Mouse (Mus musculus) frontal cortex, postnatal 25 days (tissue): ENCODE data around the gene Lsamp.

Source experiments
- DNase-seq, 2 experiments: peaks; one replicate each; pipeline ENCODE4 v3.0.0; 2022; ENCODE audit warnings: low spot score in 2 of 2

The Lsamp gene

DNA sequence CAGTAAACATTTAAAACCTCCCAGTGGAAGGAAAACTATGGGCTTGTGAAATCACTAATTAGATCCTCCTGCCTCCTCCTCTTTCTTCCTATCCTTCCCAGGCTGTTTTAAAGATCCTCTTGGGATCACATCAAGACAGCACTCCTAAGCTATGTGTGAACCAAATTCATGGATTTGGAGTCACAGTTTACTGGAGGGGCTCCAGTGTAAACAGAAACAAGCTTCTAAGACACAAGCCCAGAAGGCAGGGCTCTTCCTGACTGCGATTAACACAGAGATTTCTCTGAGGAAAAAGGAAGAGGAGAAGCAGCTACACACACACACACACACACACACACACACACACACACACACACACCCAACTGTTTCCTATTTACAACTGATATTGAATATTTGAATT, 961.7 kb downstream of the Lsamp start:
- no peak for DNase-seq

DNA sequence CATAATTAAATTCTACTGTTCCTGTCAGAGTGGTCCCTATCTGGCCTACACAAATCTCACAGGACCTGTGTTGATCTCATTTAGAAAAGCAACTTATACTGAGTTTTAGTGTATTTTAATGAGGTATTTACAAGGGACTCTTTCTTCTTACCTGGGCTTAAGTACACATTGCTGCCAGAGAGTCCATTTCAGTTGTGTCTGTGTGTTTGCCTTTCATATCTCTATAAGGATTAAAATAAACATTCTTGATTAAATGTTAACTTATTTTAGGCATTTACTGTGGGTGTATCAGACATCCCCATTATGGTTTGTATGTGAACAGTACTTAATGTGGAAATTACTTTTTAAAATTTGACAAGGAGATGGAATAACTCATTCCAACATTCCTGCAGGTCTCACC, 963.9 kb downstream of the Lsamp start:
- DNase-seq, result no peak

GRCm38 (mm10) chr16:40959211-40959610, 975.0 kb downstream of the Lsamp start:
- no peak for DNase-seq

- no peak for DNase-seq
These were observed 976.4 kb downstream of the Lsamp start for GRCm38 (mm10) chr16:40960586-40960985.

DNA sequence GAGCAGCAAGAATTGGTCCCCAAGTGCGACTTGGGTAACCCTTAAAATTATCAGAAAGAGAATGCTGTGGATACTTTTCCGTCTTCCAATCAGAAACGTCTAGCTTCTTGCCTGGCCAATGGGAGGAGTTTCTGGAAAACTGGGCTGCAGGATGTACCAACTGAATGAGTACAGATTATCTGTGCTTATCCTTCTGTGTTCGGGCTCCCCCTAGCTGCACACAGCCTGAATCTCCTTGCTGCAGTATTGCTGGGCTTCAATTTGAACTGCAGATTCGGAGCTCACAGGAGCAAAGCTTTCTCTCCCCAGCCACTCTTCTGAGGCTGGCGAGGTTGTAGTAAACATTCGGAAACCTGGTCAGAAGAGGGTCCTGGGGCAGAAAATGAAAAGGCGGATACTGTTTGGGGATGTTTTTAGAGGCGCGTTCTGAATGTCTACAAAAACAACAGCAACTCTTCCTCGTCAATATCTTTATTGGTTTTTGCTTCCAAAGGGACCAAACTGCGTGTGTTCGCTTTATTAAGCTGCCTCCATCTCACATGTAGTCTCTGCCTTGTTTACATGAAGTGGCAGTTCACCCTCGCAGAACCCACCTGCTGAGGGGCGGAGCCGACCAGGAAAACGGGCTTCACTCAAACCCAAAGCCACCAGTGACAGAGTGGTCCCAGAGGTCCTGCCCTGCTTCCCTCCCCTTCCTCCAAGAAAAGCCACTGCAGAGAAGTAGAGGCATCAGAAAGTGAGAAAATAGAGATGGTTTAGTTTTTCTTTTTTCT, 984.1 kb downstream of the Lsamp start:
- DNase-seq, result peak; percentile 83 to 86

DNA sequence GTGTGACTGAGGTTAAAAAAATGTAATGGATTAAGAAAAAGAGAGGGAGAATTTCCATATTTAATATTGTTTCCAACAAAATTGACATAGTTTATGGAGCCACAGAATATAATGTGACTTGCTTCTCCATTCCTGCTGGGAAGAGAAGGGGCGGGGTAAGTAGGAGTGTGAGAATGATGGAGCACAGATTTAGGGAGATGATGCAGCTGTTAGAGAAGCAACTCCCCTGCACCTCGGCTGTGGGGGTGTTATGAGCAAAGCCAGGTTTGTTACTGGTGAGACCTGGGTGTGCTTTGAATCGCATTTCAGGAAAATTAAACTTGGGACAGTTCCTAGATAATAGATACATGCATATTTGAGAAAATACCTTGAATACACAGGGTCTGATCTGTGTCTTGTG, 987.2 kb downstream of the Lsamp start:
- no peak for DNase-seq

DNA sequence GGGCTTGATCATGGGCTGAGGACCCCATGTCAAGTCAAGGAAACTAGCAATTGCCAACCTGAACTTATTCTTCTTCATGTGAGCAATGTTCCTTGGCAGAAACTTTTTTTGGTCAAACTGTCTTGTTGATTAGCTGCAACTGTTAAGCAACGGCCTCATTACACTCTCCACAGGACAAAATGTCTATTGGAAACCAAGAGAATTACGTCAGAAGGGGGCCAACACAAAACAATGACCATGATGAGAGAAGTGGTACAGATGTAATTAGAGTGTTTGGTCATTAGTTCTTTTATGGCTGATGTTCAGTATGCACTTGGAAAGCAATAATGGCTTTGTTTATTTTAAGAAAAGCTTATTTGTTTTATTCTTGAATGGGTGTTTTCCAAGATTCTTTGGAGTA, 989.9 kb downstream of the Lsamp start:
- no peak for DNase-seq

- DNase-seq, result no peak
These were observed 998.9 kb downstream of the Lsamp start for GRCm38 (mm10) chr16:40983026-40983425.

DNA sequence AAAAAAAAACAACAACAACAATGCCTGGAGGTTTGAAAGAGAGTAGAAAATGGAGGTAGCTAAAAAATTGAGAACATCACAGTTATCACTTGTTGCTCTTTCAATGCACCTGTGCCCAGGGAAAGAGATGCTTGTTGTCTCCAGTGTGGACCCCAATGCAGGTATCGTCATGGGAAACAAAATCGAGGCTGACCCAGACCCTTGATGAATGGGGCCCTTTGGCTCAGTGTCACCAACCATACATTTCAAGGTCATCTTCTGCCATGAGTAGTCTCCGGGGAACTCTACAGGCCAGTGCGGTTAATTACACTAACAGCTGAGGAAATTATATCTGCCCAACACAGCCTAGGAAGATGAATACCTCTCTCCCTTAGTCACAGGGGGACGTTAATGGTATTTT, 1023.4 kb downstream of the Lsamp start:
- DNase-seq, result no peak

DNA sequence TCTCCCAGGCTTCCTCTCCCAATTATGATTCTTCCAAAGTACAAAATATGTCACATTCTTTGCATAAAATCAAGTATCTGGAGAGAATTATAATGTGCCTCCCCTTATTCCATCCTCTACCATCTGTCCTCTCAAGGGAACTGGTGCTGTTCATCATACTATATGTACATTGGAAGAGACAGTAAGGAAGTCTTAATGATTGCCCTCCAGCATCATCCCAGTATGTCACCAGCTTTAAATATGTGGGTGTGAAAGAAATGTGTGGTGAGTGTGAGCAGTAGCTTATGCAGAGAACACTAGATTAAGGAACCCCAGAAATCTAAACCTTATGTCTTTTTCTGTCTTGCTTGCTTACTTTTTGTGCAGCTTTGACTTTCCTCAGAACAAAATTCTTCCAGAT, 1050.6 kb downstream of the Lsamp start:
- DNase-seq, result no peak

DNA sequence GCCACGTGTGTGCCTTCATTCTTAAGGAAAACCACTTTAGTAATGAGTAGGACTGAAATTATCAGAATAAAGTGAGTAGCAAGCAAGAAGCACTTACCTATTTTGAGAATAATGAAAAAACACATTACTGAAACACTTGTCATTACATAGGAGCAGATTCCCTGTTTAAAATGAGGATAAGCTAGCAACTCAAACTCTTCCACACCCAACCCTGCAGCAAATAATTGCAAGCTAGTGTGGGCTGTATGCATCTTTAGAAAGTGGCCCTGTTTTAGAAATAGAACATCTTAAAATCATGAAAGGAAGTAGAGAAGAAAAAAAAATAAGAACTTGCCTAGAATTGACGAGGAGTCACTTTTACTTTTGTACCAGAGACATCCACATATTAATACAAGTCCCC, 1057.5 kb downstream of the Lsamp start:
- DNase-seq, result no peak

GRCm38 (mm10) chr16:41063270-41063857, 1079.2 kb downstream of the Lsamp start:
- no peak for DNase-seq

DNA sequence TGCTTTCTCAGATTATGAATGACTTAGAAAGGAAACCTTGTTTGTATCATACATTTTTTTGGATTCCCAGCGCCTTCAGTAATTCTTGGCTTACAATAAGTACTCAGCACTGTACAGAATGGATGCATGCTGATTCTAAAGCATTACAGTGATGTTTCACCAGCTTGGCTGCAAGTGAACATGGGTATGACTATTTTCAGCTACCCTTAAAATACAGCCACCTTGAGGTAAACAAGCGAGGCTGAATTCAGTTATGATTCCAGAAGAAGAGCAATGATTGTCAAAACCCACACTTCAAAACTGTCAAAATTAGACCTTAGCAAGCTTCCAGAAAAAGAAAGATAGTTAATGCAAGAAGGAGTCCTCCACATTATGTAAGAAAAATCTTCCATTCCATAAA, 1089.3 kb downstream of the Lsamp start:
- DNase-seq, result no peak

DNA sequence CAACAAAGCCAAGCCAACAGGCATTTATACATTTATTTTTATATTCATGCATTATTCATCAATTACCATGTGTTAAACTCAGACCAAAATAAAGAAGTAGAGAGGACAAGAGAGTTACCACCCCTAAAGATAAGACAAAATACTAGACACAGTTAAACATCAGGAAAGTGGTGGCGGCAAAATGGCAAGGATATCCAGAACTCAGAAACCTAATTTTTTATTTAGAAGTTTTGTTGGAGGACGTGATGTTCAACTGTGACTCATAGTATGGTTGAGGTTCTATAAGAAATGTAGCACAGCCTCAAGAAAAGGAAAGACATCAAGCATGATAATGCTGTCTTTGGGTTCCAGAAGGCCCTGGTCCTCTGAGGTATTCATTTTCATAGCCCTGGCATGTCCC, 1104.5 kb downstream of the Lsamp start:
- DNase-seq, result no peak

GRCm38 (mm10) chr16:41090092-41090491, 1105.9 kb downstream of the Lsamp start:
- DNase-seq, result no peak

DNA sequence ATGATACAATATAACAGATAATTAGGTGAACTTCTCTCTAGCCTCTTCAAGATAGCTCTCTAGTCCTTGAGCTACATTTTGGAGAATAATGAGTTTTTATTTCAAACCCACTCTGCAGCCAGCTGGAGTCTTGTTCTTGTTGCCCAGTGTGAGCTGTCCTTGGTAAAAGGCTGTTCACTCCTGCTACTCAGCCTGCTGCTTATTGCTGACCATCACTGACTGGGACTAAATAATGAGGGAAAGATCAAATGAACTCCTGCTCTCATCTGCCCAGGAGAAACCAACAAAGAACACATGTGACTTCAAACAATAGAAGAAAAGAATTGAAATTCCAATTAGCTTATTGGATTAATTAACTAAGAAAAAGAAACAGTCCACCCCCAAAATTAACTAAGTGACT, 1107.1 kb downstream of the Lsamp start:
- no peak for DNase-seq

- no peak for DNase-seq
These were observed 1118.6 kb downstream of the Lsamp start for GRCm38 (mm10) chr16:41102805-41103204.

DNA sequence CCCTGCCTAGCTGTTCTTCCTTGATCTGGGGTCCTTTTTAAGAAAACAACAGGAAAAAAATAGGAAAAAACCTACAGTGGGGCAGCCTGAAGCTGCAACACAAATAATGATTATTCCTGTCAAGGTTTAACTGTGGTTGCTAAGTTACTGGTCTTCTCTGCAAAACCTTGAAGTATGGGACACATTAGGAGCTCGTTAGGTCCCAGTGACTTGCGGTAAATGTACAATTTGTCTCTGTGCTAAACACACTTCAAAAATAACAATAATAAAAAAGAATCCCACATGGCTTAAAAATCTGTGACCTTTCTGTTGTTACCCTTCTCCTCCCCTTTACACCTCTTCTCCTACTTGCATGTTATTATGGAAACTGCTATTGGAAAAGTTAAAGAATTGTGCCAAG, 1140.2 kb downstream of the Lsamp start:
- no peak for DNase-seq

GRCm38 (mm10) chr16:41125051-41125450, 1140.9 kb downstream of the Lsamp start:
- DNase-seq, result no peak

GRCm38 (mm10) chr16:41131053-41131452, 1146.9 kb downstream of the Lsamp start:
- no peak for DNase-seq

DNA sequence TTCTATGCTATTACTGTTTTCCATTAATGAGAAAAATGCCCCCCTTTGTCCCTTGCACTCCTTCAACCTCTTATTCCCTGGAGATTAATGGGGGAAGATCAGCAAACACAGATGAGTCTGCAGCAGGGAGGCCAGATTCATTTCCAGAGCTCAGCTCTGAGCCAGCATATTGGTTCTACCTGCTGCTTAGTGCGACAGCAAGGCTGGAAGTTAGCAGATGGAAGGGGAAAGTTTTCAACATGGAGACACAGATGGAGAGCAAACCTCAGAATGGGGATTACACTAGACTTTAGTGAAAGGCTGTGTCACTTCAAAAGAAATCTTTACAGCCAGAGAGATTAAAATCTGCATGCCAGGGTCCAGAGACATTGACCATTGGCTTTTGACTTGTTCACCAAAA, 1188.7 kb downstream of the Lsamp start:
- no peak for DNase-seq

DNA sequence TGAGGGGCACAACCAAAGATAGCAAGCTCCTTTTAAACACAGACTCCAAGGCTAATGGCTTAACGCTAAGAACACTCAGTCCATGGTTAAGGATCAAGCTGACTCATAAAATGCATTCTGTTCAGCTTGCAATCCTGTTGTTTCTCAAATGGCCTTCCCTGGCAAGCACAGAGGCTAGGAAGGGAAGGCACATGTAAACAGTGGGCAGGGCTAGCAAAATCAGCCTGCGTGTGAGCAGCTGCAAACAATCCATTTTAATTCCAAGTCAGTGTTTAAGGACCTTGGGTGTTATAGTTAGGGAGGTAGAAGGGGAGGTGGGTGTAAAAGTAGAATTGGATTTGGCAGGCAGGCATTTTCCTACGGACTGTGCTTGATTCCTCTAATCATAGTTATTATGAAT, 1195.4 kb downstream of the Lsamp start:
- no peak for DNase-seq

DNA sequence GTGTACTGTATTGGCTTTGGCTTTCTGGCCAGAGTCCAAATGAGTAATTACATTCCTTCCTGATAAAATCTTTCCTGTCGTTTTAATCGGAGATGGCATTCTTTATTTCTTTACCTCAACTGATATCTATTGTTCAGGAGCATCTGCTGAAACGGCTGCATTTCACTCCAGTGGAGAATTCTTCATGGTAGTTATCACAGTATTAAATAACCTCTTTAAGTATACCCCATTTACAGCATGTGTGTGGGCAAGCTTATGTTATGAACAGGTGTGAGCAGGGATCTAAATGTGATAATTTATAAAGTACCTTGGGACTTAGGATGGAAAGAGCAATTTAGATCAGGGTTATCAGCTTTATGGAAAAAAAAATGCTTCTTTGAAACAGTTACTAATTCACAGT, 1196.7 kb downstream of the Lsamp start:
- DNase-seq, result no peak

DNA sequence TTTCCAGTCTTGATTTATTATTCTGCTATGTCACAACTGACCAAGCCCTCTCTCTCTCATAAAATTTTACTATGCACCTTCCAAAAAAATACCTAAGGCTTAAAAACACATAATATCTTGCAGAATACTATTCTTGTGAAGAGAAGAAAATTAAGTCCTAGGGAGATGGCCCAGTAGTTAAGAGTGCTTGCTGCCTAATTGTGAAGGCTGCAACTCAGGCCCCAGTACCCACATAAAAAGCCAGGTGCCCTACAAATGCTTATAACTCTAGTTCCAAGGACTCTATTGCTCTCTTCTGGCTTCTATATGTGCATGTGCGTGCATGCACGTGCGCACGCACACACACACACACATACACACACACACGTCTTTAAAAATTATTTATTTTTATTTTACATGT, 1225.9 kb downstream of the Lsamp start:
- DNase-seq, result no peak
